Mouse (Mus musculus) lung, embryonic 16.5 days (tissue): ENCODE measurements around the gene Scamp1. TPM values are rescaled to one million over a fixed set of nuclear protein-coding genes. Genes with fewer than 3 reads are reported as not detected.

Experiments
- ATAC-seq: fragments of 200-750 bp; cut with Nextera tagmentation; 2 replicates; pipeline ENCODE4 v1.8.0; 2017; ENCODE audit warnings: low read depth, mild to moderate bottlenecking, moderate library complexity
- H3K27ac ChIP-seq: fragments of 300-500 bp; sonication (generic); 2 replicates; pipeline ENCODE4 v1.5.1; 2014; ENCODE audit warnings: mild to moderate bottlenecking, control low read depth, low read length
- H3K27me3 ChIP-seq: fragments of 300-500 bp; sonication (generic); 2 replicates; pipeline ENCODE4 v1.6.1; 2014; ENCODE audit warnings: low read depth, low read length, mixed read lengths; ENCODE audit not compliant: control insufficient read depth, insufficient read depth
- H3K36me3 ChIP-seq: fragments of 300-500 bp; sonication (generic); 2 replicates; pipeline ENCODE4 v1.6.1; 2014; ENCODE audit warnings: low read length; ENCODE audit not compliant: control insufficient read depth, insufficient read depth
- H3K4me1 ChIP-seq: fragments of 300-500 bp; sonication (generic); replicated peaks from 2 replicates; pipeline ENCODE4 v1.6.1; 2014; ENCODE audit warnings: low read length, mixed read lengths; ENCODE audit not compliant: control insufficient read depth, insufficient read depth
- H3K4me2 ChIP-seq: fragments of 300-500 bp; sonication (generic); 2 replicates; pipeline ENCODE4 v1.6.1; 2014; ENCODE audit warnings: low read depth, low read length, control low read depth
- H3K4me3 ChIP-seq: fragments of 300-500 bp; sonication (generic); 2 replicates; pipeline ENCODE4 v1.5.1; 2014; ENCODE audit warnings: mild to moderate bottlenecking, low read length, control low read depth
- H3K9ac ChIP-seq: fragments of 300-500 bp; sonication (generic); 2 replicates; pipeline ENCODE4 v1.6.1; 2014; ENCODE audit warnings: low read length, control low read depth
- H3K9me3 ChIP-seq: fragments of 300-500 bp; sonication (generic); 2 replicates; pipeline ENCODE4 v1.6.1; 2016; ENCODE audit warnings: low read length; ENCODE audit not compliant: control insufficient read depth
- whole genome bisulfite sequencing: fragments of 180-500 bp; shearing (Covaris S2); extraction: QIAGEN DNeasy Blood & Tissue Kit; methylation state at CpG from one replicate; pipeline ENCODE4 v1.1.7; 2014; 5-methylcytosine and 5-hydroxymethylcytosine counted together
- polyA plus RNA-seq: library from polyadenylated mRNA; unstranded; fragments of >200 nt; fragmentation: Nextera tagmentation; extraction: Ambion mirVana; gene quantifications from 2 replicates; pipeline ENCODE4 v1.2.1, GENCODE M21; 2015

The Scamp1 gene
- polyA plus RNA-seq, 1 experiment from 2014 or later: 33.0 TPM

GRCm38 (mm10) chr13:94293911-94294310 is 8.3 kb upstream of the Scamp1 start:
- no peaks in the 10 kb centered on the region for H3K9me3 ChIP-seq

GRCm38 (mm10) chr13:94286195-94286594 is 538 bp upstream of the Scamp1 start:
- Histone ChIP-seq H3K9ac (no peak overlapping the region; the same call in 1 of the 2 replicates), H3K4me3 (peak overlapping the region; percentile 92), H3K9me3 (no peaks in the 10 kb centered on the region), H3K36me3 (no peaks in the 10 kb centered on the region), H3K27me3 (no peaks in the 10 kb centered on the region), H3K4me2 (peak overlapping the region; percentile 70), H3K27ac (peak overlapping the region; percentile 1; the same call in 1 of the 2 replicates), H3K4me1 (peaks cover 9% of the 10 kb centered on the region)
- no peak for ATAC-seq
- 36% methylated on average over 5 of the region's 5 CpGs for WGBS

More at GRCm38 (mm10) chr13:94293911-94294310, 8.3 kb upstream of the Scamp1 start:
- no peaks in the 10 kb centered on the region; the same call in 1 of the 2 replicates for H3K27me3 ChIP-seq
- no peak overlapping the region for H3K27ac ChIP-seq
- no peaks in the 10 kb centered on the region for H3K4me1 ChIP-seq
- no peak overlapping the region for H3K9ac ChIP-seq
- ATAC-seq: no peak
- H3K4me3 ChIP-seq: no peak overlapping the region
- 68% methylated on average over 10 of the region's 10 CpGs for WGBS
- H3K4me2 ChIP-seq: no peak overlapping the region
- H3K36me3 ChIP-seq: no peaks in the 10 kb centered on the region

GRCm38 (mm10) chr13:94284543-94285269 is 951 bp downstream of the Scamp1 start:
- peak; percentile 69 for ATAC-seq
- peak overlapping the region; percentile 88 for H3K9ac ChIP-seq
- WGBS: 0% methylated on average over 50 of the region's 65 CpGs
- peak overlapping the region; percentile 70 for H3K4me2 ChIP-seq
- H3K4me3 ChIP-seq: peak overlapping the region; percentile 92
- no peaks in the 10 kb centered on the region for H3K27me3 ChIP-seq
- peak overlapping the region; percentile 73 for H3K27ac ChIP-seq
- H3K36me3 ChIP-seq: no peaks in the 10 kb centered on the region
- no peaks in the 10 kb centered on the region for H3K9me3 ChIP-seq
- H3K4me1 ChIP-seq: peaks cover 9% of the 10 kb centered on the region

GRCm38 (mm10) chr13:94279420-94279819 is 6.2 kb downstream of the Scamp1 start:
- peaks cover 9% of the 10 kb centered on the region for H3K4me1 ChIP-seq
- 46% methylated on average over 5 of the region's 5 CpGs for WGBS
- H3K9me3 ChIP-seq: no peaks in the 10 kb centered on the region
- no peak overlapping the region for H3K4me3 ChIP-seq
- no peak overlapping the region for H3K4me2 ChIP-seq
- ATAC-seq: no peak
- no peaks in the 10 kb centered on the region for H3K36me3 ChIP-seq
- H3K27me3 ChIP-seq: no peaks in the 10 kb centered on the region
- no peak overlapping the region for H3K9ac ChIP-seq
- no peak overlapping the region for H3K27ac ChIP-seq

- no peaks in the 10 kb centered on the region for H3K27me3 ChIP-seq
- no peak overlapping the region for H3K27ac ChIP-seq
- H3K4me2 ChIP-seq: no peak overlapping the region
- ATAC-seq: no peak
- peaks cover 8% of the 10 kb centered on the region for H3K4me1 ChIP-seq
- H3K4me3 ChIP-seq: no peak overlapping the region
- H3K9me3 ChIP-seq: no peaks in the 10 kb centered on the region
- H3K36me3 ChIP-seq: no peaks in the 10 kb centered on the region
- H3K9ac ChIP-seq: no peak overlapping the region
- 92% methylated on average over 6 of the region's 6 CpGs for WGBS
These were observed 14.4 kb downstream of the Scamp1 start for GRCm38 (mm10) chr13:94271284-94271683.

- Histone ChIP-seq H3K4me1 (peaks cover 8% of the 10 kb centered on the region), H3K27ac (no peak overlapping the region), H3K4me3 (no peak overlapping the region), H3K9me3 (no peaks in the 10 kb centered on the region), H3K27me3 (no peaks in the 10 kb centered on the region), H3K4me2 (no peak overlapping the region), H3K36me3 (no peaks in the 10 kb centered on the region), H3K9ac (0 out of 2 replicates have a peak overlapping the region, but pooled peaks have one; percentile 14)
- WGBS: 26% methylated on average over 7 of the region's 7 CpGs
- ATAC-seq: no peak
These were observed 17.5 kb downstream of the Scamp1 start for GRCm38 (mm10) chr13:94268201-94268600.

- Histone ChIP-seq H3K27me3 (no peaks in the 10 kb centered on the region), H3K4me2 (no peak overlapping the region), H3K9ac (no peak overlapping the region), H3K4me3 (no peak overlapping the region), H3K9me3 (no peaks in the 10 kb centered on the region), H3K27ac (no peak overlapping the region), H3K4me1 (peaks cover 8% of the 10 kb centered on the region), H3K36me3 (no peaks in the 10 kb centered on the region)
- ATAC-seq: no peak
- WGBS: 54% methylated on average over 4 of the region's 4 CpGs
These were observed 18.5 kb downstream of the Scamp1 start for GRCm38 (mm10) chr13:94267190-94267589.

GRCm38 (mm10) chr13:94266530-94266929 is 19.1 kb downstream of the Scamp1 start:
- peaks cover 8% of the 10 kb centered on the region for H3K4me1 ChIP-seq
- no peak overlapping the region for H3K9ac ChIP-seq
- no peak overlapping the region for H3K4me3 ChIP-seq
- no peak overlapping the region for H3K4me2 ChIP-seq
- 87% methylated on average over 6 of the region's 6 CpGs for WGBS
- H3K9me3 ChIP-seq: no peaks in the 10 kb centered on the region
- H3K27me3 ChIP-seq: no peaks in the 10 kb centered on the region
- no peak for ATAC-seq
- no peak overlapping the region for H3K27ac ChIP-seq
- H3K36me3 ChIP-seq: no peaks in the 10 kb centered on the region

- Histone ChIP-seq H3K4me3 (no peak overlapping the region), H3K36me3 (no peaks in the 10 kb centered on the region), H3K27me3 (no peaks in the 10 kb centered on the region), H3K27ac (no peak overlapping the region), H3K9ac (no peak overlapping the region), H3K9me3 (no peaks in the 10 kb centered on the region), H3K4me2 (no peak overlapping the region), H3K4me1 (peaks cover 10% of the 10 kb centered on the region)
- 75% methylated on average over 3 of the region's 3 CpGs for WGBS
- ATAC-seq: no peak
These were observed 20.4 kb downstream of the Scamp1 start for GRCm38 (mm10) chr13:94265291-94265690.
